Mouse (Mus musculus): ENCODE data around the gene Rab6a.

DNA sequence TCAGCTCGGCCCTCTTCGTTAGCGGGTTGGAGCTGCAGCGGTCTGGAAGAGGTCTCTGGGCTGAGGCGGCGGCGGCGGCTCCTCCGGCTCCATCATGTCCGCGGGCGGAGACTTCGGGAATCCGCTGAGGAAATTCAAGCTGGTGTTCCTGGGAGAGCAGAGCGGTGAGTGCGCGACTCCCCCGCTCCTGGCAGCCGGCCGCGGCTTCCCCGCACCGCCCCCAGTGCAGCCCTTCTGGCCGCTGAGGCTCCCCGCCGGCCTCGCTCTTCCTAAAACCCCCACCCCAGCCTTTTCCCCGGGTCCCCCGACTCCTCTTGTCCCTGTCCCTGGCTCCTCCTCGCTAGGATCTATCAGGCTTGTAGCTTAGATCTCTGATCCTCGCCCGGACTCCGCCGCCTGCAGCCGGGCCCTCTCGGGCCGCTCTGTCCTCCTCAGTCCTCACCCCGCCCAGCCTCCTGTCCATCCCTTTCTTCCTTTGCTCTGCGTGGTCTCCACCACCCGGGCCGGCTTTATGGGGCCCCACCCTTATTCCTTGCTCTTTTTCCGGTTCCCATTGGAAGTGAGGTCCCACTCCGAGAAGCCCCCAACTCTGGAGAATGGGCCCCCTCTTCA is 1.0 kb downstream of the Rab6a start, which contains the start of gene Mrpl48:
- TF ChIP-seq CTCF (IDR thresholded peaks at IDR 0.05; ENCODE audit: low read depth, low read length) (no peak), POLR2A (IDR thresholded peaks at IDR 0.05; ENCODE audit: insufficient read depth, low read length) (no peak), EP300 (IDR thresholded peaks at IDR 0.05; ENCODE audit: insufficient read depth, low read depth, low read length) (no peak)

Data from ES-Bruce4 (cell line).